Mouse (Mus musculus): ENCODE data around the gene 2310011J03Rik. TPM values are rescaled to one million over a fixed set of nuclear protein-coding genes. Genes with fewer than 3 reads are reported as not detected.

2310011J03Rik gene
- polyA plus RNA-seq, 1 experiment from 2014 or later = 34.2 TPM

DNA sequence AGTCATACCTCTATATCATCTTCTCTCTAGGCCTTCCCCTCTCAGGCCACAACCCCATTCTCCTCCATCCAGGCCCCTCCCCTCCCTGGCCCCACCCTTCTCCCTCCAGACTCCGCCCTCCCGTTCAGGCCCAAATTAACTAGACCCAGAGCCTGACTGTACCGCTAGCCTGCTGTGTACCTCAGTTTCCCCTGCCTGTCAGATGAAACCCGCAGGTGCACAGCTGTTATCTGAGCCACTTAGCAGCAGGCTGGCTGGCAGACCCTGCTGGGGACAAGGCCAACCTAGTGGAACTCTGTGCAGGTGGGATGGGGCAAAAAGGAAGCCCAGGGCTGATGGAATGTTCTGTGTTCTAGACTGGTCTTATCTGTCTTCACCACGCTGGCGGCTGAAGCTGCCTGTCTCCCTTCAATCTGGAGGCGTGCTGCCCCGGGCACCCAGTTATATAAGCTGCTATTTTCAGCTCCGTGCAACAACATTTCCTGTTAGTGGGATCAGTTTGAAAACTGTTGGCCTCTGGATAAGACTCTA lies 23.9 kb upstream of the 2310011J03Rik start:
- WGBS = 48% methylated on average over 9 of the region's 9 CpGs
- ATAC-seq = no peak
- H3K27ac ChIP-seq (ENCODE audit: low read length) = no peak overlapping the region
- H3K27me3 ChIP-seq (replicated peaks; ENCODE audit: control insufficient read depth, insufficient read depth, low read length) = peaks cover 84% of the 10 kb centered on the region
- no peaks in the 10 kb centered on the region for H3K36me3 ChIP-seq (ENCODE audit: control insufficient read depth, insufficient read depth)
- peaks cover 26% of the 10 kb centered on the region for H3K4me1 ChIP-seq (replicated peaks; ENCODE audit: control insufficient read depth, insufficient read depth, low read length)
- no peak overlapping the region for H3K4me2 ChIP-seq (ENCODE audit: low read length)
- no peak overlapping the region for H3K9ac ChIP-seq (replicated peaks; ENCODE audit: low read depth, low read length)
- H3K9me3 ChIP-seq (ENCODE audit: control insufficient read depth, low read length) = no peaks in the 10 kb centered on the region
- H3K4me3 ChIP-seq (replicated peaks; ENCODE audit: low read length) = no peak overlapping the region

DNA sequence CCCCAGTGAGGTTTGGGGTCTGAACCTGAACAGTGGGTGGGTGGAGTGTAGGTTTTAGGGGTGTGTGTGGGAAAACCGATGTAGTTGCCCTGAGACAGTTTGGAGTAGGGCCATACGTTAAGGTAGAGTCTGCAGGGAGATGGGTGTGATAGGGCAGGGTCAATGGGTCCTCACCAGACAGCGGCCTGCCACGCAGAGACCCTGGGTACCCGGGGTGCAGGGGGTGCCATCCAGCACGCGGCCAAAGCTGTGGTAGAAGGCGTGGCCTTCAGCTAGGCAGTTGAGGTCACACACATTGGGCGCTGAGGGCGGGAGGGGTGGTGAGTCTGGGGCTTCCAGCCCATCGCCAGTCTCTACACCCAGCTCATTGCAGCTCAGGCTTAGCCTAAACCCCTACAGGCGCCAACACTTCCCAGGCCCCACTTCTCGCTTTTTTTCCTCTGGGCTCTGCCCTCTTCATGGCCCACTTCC lies 23.1 kb upstream of the 2310011J03Rik start:
- H3K36me3 ChIP-seq (ENCODE audit: control insufficient read depth, insufficient read depth) = no peaks in the 10 kb centered on the region
- WGBS = 26% methylated on average over 12 of the region's 13 CpGs
- peak overlapping the region; percentile 40 for H3K4me3 ChIP-seq (replicated peaks; ENCODE audit: low read length)
- peaks cover 25% of the 10 kb centered on the region for H3K4me1 ChIP-seq (replicated peaks; ENCODE audit: control insufficient read depth, insufficient read depth, low read length)
- no peaks in the 10 kb centered on the region for H3K9me3 ChIP-seq (ENCODE audit: control insufficient read depth, low read length)
- peaks cover 77% of the 10 kb centered on the region for H3K27me3 ChIP-seq (replicated peaks; ENCODE audit: control insufficient read depth, insufficient read depth, low read length)
- peak overlapping the region; percentile 57 for H3K4me2 ChIP-seq (ENCODE audit: low read length)
- no peak for ATAC-seq
- 0 out of 2 replicates have a peak overlapping the region, but pooled peaks have one; percentile 1 for H3K9ac ChIP-seq (replicated peaks; ENCODE audit: low read depth, low read length)
- no peak overlapping the region for H3K27ac ChIP-seq (ENCODE audit: low read length)

DNA sequence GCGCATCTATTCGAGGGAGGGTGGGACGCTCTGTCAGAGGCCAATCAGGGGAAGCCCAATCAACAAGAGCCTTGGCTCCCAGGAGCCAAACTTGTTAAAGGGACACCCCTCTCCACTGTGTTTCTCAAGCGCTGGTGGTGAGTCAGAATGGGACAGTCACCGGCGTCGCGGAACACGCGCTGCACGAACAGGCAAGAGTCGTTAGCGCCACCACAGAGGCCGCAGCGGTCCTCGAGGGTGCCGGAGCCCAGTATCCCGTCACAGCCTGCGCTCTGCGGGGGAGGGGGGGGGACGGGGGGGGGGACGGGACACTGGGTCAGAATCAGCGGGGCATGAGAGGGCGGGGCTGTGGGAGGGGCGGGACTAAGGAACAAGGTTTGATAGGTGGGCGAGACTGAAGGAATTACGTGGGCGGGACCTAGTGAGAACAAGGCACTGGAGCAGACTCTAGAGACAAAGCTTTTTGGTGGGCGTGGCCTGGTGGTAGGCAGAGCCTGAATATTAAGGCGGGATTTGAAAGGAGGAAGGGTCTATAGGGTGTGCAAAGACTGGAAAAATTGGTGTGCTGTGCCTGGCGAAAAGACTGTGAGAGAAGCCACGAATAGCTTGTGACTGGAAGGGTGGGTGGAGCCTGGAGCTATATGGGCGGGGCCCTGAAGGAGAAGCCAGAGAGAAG lies 22.6 kb upstream of the 2310011J03Rik start:
- Histone ChIP-seq H3K4me3 (replicated peaks; ENCODE audit: low read length) (peak overlapping the region; percentile 40), H3K36me3 (ENCODE audit: control insufficient read depth, insufficient read depth) (no peaks in the 10 kb centered on the region), H3K4me2 (ENCODE audit: low read length) (peak overlapping the region; percentile 57), H3K9me3 (ENCODE audit: control insufficient read depth, low read length) (no peaks in the 10 kb centered on the region), H3K27me3 (replicated peaks; ENCODE audit: control insufficient read depth, insufficient read depth, low read length) (peaks cover 71% of the 10 kb centered on the region), H3K27ac (ENCODE audit: low read length) (no peak overlapping the region), H3K9ac (replicated peaks; ENCODE audit: low read depth, low read length) (peak overlapping the region; percentile 12), H3K4me1 (replicated peaks; ENCODE audit: control insufficient read depth, insufficient read depth, low read length) (peaks cover 21% of the 10 kb centered on the region)
- WGBS = under 1% methylated on average over 31 of the region's 33 CpGs
- ATAC-seq = peak; percentile 80

DNA sequence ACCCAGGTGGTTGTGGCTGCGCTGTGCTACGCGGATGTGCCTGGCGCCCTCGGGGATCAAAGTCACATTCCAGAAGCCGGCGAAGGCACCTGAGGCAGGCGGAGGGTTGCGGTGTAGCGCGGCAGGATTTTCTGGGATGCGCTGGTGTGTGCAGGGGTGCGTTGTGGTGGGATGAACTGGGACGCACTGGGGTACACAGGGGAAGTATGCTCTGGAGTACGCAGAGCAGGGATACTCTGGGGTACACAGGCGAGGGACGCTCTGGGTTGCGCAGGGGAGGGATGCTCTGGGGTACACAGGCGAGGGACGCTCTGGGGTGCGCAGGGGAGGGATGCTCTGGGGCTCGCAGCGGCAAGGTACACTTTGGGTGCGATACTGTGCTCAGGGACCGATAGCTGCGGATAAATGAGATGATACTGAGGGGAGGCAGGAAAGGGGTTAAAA lies 22.0 kb upstream of the 2310011J03Rik start:
- Histone ChIP-seq H3K4me3 (replicated peaks; ENCODE audit: low read length) (peak overlapping the region; percentile 40), H3K27ac (ENCODE audit: low read length) (no peak overlapping the region), H3K4me1 (replicated peaks; ENCODE audit: control insufficient read depth, insufficient read depth, low read length) (peaks cover 21% of the 10 kb centered on the region), H3K9me3 (ENCODE audit: control insufficient read depth, low read length) (no peaks in the 10 kb centered on the region), H3K36me3 (ENCODE audit: control insufficient read depth, insufficient read depth) (no peaks in the 10 kb centered on the region), H3K27me3 (replicated peaks; ENCODE audit: control insufficient read depth, insufficient read depth, low read length) (peaks cover 66% of the 10 kb centered on the region), H3K4me2 (ENCODE audit: low read length) (peak overlapping the region; percentile 57), H3K9ac (replicated peaks; ENCODE audit: low read depth, low read length) (peak overlapping the region; percentile 12)
- 1% methylated on average over 26 of the region's 26 CpGs for WGBS
- peak; percentile 13 for ATAC-seq

DNA sequence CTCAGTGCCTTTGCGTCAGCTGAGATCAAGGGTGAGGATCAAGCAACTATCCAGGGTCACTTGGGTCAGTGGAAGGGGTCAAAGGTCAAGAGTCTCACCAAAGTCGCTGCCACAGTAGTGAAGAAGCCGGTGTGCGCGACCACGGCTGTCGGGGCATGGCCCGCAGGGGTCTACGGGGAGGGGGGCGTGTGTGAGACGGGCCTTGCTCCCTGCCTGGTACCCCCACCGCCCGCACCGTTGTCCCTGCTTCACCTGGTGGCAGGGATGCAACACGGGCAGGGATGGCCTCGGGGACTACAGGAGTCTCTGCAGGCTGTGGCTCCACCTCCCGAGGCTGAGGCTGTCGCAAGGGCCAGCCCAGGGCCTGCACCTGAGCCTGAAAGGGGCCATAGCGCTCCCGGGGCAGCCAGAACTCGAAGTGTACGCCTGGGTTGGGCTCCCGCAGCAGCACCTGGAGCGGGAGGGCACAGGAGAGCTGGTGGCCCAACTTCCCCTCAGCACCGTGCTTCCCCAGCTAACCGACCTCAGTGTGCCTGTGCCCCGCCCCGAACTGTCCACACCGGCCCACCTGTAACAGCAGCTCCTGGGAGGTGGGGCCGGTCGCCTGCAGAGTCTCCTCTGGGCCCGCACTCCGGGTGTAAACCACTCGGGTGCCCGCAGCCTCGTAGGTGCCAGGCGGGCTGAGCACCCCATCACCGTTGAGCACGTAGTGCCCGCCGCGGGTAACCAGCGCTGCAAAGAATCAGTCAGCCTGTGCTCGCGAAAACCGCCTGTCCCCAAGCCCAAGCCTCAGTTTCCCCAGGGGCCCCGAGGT lies 21.4 kb upstream of the 2310011J03Rik start:
- H3K9ac ChIP-seq (replicated peaks; ENCODE audit: low read depth, low read length) = peak overlapping the region; percentile 5; the same call in 1 of the 2 replicates
- no peaks in the 10 kb centered on the region for H3K9me3 ChIP-seq (ENCODE audit: control insufficient read depth, low read length)
- H3K4me3 ChIP-seq (replicated peaks; ENCODE audit: low read length) = peak overlapping the region; percentile 40
- H3K27me3 ChIP-seq (replicated peaks; ENCODE audit: control insufficient read depth, insufficient read depth, low read length) = peaks cover 63% of the 10 kb centered on the region
- 2% methylated on average over 47 of the region's 47 CpGs for WGBS
- H3K4me1 ChIP-seq (replicated peaks; ENCODE audit: control insufficient read depth, insufficient read depth, low read length) = peaks cover 21% of the 10 kb centered on the region
- no peak overlapping the region for H3K27ac ChIP-seq (ENCODE audit: low read length)
- no peak for ATAC-seq
- H3K4me2 ChIP-seq (ENCODE audit: low read length) = peak overlapping the region; percentile 57
- no peaks in the 10 kb centered on the region for H3K36me3 ChIP-seq (ENCODE audit: control insufficient read depth, insufficient read depth)

DNA sequence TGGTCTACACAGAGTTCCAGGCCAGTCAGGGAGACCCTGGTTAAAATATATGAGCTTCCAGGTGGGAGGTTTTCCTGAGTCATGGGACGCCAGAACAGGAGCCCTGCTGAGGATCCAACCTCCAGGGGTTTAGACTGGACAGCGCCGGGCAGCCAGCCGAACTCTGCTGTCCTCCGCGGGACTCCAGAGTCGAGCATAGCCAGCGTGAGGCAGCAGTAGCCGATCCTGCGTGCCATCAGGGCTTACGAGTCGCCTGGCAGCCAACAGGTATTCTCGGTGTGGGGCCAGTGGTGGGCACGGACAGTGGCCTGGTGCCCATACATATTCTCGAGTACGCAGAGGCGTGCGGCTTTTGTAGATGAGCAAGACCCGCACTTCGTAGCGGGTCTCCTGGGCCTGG lies 20.7 kb upstream of the 2310011J03Rik start:
- Histone ChIP-seq H3K36me3 (ENCODE audit: control insufficient read depth, insufficient read depth) (no peaks in the 10 kb centered on the region), H3K9me3 (ENCODE audit: control insufficient read depth, low read length) (no peaks in the 10 kb centered on the region), H3K27me3 (replicated peaks; ENCODE audit: control insufficient read depth, insufficient read depth, low read length) (peaks cover 59% of the 10 kb centered on the region), H3K9ac (replicated peaks; ENCODE audit: low read depth, low read length) (0 out of 2 replicates have a peak overlapping the region, but pooled peaks have one; percentile 14), H3K4me3 (replicated peaks; ENCODE audit: low read length) (no peak overlapping the region), H3K4me2 (ENCODE audit: low read length) (no peak overlapping the region), H3K27ac (ENCODE audit: low read length) (no peak overlapping the region), H3K4me1 (replicated peaks; ENCODE audit: control insufficient read depth, insufficient read depth, low read length) (peaks cover 21% of the 10 kb centered on the region)
- WGBS = 12% methylated on average over 21 of the region's 21 CpGs
- no peak for ATAC-seq

DNA sequence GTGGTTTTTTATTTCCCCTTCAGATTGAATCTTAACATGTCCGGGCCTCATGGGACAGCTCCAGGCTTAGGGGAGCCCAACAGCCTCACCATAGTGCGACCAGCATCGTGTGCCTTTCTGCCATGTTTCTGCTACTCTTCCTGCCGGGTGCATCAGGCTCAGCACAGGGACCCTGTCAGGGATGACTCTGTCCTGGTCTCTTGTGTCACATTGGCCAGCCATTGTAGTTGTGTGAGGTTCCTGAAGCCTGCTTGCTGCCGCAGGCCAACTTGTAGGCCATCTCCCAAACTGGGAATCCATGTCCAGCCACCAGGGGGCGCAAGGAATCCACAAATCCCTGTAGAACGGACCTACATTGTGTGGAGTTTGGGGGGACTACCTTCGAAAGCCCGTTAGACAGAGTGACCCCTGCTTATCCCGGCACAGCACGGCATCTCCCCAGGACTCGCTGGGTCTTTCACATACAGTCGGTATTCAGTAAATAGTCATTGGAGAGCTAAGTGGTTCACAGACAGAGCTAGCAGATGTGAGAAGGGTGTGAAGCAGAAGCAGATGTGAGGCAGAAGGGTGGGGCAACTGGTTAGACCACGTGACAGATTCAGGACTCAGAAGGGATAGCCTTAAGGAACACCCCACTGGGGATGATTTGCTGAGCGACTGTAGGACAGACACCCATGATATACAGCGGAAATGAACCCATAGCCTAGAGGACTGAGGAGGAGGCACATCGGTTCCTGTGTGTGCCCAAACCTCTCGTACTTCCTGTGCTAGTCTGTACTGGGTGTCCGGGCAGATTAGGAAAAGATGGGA lies 19.8 kb upstream of the 2310011J03Rik start:
- H3K4me1 ChIP-seq (replicated peaks; ENCODE audit: control insufficient read depth, insufficient read depth, low read length) = peaks cover 21% of the 10 kb centered on the region
- peaks cover 50% of the 10 kb centered on the region for H3K27me3 ChIP-seq (replicated peaks; ENCODE audit: control insufficient read depth, insufficient read depth, low read length)
- H3K4me2 ChIP-seq (ENCODE audit: low read length) = 0 out of 2 replicates have a peak overlapping the region, but pooled peaks have one; percentile 21
- no peak overlapping the region for H3K9ac ChIP-seq (replicated peaks; ENCODE audit: low read depth, low read length)
- peak; percentile 18; the same call in 1 of the 2 replicates for ATAC-seq
- WGBS = 22% methylated on average over 19 of the region's 19 CpGs
- no peak overlapping the region for H3K4me3 ChIP-seq (replicated peaks; ENCODE audit: low read length)
- H3K9me3 ChIP-seq (ENCODE audit: control insufficient read depth, low read length) = no peaks in the 10 kb centered on the region
- H3K36me3 ChIP-seq (ENCODE audit: control insufficient read depth, insufficient read depth) = no peaks in the 10 kb centered on the region
- H3K27ac ChIP-seq (ENCODE audit: low read length) = no peak overlapping the region

DNA sequence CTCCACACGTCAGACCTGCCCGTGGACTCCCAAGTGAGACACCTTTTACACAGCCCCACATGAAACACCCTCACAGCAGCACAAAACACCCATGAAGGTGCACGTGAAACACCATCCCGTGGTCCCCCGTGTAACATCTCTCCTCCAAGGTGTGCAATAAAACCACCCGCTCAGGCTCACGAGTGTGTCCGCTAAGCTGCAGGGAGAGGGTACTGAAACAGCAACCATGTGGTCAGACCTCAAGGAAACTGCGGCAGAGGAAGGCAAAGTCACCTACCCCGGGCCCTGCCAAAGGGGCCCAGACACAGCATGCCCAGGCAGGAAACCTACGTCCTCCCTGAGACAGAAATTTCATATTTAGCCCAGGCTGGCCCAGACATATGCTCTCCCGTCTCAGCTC lies 15.9 kb upstream of the 2310011J03Rik start:
- H3K4me2 ChIP-seq (ENCODE audit: low read length) = no peak overlapping the region
- 88% methylated on average over 12 of the region's 12 CpGs for WGBS
- no peak for ATAC-seq
- H3K27ac ChIP-seq (ENCODE audit: low read length) = no peak overlapping the region
- H3K4me1 ChIP-seq (replicated peaks; ENCODE audit: control insufficient read depth, insufficient read depth, low read length) = no peaks in the 10 kb centered on the region
- no peak overlapping the region for H3K9ac ChIP-seq (replicated peaks; ENCODE audit: low read depth, low read length)
- H3K4me3 ChIP-seq (replicated peaks; ENCODE audit: low read length) = no peak overlapping the region
- no peaks in the 10 kb centered on the region for H3K9me3 ChIP-seq (ENCODE audit: control insufficient read depth, low read length)
- H3K27me3 ChIP-seq (replicated peaks; ENCODE audit: control insufficient read depth, insufficient read depth, low read length) = peaks cover 12% of the 10 kb centered on the region
- H3K36me3 ChIP-seq (ENCODE audit: control insufficient read depth, insufficient read depth) = no peaks in the 10 kb centered on the region
